Mouse (Mus musculus): ENCODE data around the gene Ngef. TPM values are rescaled to one million over a fixed set of nuclear protein-coding genes. Genes with fewer than 3 reads are reported as not detected.

The Ngef gene
- 1 to 10 TPM; 2.3 to 5.1 TPM for total RNA-seq (2021)
- long read RNA-seq, experiment 1, partial matches to known transcripts, result 0 of 4 reads
- long read RNA-seq, experiment 1, other reads (novel, unspliced or antisense), result 1 of 4 reads
- long read RNA-seq, experiment 2, partial matches to known transcripts, result 0 of 3 reads
- long read RNA-seq, experiment 2, other reads (novel, unspliced or antisense), result 1 of 3 reads

DNA sequence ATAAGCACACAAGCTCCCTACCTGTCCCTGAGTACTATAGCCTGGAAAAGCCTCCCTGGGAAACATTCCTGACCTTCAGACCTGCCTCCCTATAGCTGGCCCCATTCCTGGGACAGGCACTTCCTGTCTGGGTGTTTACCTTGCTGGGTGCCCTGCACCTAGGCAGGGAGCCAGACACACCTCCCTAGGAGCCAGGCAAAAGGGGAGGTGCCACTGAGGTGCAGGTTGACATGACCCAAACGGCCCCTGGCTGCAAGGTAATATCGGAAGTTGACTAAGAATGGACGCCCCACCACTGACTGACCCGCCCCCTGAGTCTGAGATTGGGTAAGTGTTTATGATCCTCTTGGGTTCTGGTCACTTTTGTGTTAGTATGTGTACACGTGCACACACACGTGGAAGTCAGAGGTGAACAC lies at the start of gene Ngef:
TSS of gene Ngef (minus strand) at position 71 of the 416 bp plus-strand sequence.
- peak; percentile 36 for DNase-seq

DNA sequence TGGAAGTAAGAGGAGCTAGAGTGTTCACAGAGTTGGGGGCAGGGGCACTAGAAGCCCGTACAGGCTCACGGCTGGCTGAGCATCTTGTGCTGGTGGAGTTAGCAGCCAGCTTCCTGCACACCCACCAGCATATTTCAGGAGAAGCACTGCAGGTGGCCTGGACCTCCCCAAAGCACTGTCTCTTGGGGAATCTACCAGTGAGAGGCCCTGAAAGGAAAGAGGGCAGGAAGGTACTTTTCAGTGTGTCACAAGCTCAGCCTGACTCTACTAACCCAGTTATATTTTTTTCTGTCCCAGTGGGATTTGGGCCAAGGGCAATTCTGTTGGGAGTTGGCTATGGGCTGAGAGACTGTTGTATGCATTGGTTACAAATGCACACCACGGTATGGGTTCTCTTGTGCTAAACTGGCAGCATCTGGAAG lies 48.2 kb upstream of the Ngef start:
- peak; percentile 45 for DNase-seq

DNA sequence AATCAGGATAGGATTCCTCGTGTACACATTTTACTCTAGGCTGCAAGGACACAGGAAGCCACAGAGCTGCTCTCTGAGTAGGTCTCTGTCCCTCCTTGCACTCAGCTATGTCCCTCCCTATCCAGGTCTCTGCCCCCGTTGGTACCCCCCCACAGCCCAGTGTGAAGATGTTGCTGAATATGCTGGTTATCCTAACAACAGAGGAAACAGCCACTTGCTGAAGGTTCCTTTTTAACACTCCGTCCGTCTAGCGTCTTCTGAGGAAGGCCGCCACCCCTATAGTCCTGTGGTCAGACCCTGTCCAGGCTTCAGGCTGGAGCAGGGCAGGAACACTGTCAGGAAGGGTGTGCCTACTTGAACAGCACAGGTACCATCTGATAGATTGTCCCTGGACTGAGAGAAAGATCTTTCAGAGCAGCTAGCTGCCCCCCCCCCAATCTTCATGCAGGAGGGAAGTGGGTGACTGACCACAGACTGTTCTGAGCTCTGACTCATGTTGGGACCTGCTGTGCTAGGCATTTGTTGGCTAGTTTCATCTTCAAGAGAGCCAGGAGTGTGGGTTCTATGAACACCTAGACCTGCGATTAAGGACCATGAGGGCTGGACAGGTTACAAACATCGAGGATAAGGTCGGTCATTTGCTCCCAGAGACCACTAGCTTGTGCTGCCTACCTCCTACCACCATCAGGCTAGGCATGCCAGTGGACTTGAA lies 47.6 kb upstream of the Ngef start:
- DNase-seq, result no peak

- DNase-seq, result no peak
Observed at GRCm38 (mm10) chr1:87620693-87621092, 47.0 kb upstream of the Ngef start.

- peak; percentile 26 for DNase-seq
Observed at GRCm38 (mm10) chr1:87620211-87620668, 46.6 kb upstream of the Ngef start, which contains the start of gene Inpp5d. TSS of gene Inpp5d (plus strand) at chr1:87620312.

- DNase-seq, result no peak
Observed at GRCm38 (mm10) chr1:87614576-87615295, 41.1 kb upstream of the Ngef start.

DNA sequence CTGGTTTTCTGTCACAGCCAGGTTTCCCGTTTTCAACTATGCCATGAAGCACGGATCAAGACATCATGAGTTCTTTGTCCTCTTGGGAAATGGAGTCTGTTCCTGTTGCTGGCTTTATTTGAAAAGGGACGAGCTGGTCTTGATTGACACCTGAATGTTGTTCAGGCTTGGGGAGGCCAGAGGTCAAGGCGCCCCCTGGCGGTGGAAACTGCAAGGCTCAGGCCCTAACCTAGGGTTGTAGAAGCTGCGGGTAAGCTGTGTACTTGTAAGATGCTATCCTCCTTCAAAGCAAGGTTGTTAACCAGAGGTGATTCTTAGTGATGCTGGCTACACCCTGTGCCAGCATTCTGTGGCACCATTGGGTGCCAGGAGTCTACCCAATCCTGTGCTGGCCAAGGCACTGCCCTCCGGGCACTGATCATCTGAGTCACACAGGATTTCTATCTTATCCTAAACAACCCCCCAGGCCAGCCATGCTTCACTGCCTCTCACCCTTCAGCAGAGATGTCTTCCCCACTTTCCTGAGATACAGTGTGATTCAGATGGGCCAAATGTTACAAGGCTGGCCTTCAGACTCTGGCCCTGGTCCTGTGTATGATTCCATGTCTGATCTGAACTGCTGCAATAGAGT lies 34.9 kb upstream of the Ngef start:
- DNase-seq, result peak; percentile 79

- peak; percentile 23 for DNase-seq
Observed at GRCm38 (mm10) chr1:87607385-87608091, 33.9 kb upstream of the Ngef start.

DNA sequence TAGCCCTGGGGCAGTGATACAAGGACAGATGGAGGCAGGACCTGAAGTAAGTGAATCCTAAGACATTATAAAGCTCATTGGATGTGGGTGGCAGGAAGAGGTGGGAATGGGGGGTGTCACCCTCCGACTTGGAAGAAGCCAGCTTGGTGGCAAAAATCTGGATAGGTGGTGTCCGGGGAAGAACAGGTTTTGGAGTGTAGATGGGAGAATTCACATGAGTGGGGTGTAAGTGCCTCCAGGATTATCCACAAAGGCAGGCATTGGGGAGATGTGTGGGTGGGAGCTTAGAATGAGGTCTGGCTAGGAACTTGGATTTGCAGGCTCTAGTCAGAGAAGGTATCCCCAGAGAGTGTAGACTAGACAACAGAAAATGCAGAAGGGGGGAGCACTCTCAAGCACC lies 31.6 kb upstream of the Ngef start:
- DNase-seq, result no peak

GRCm38 (mm10) chr1:87603389-87603788 lies 29.7 kb upstream of the Ngef start:
- DNase-seq, result no peak

DNA sequence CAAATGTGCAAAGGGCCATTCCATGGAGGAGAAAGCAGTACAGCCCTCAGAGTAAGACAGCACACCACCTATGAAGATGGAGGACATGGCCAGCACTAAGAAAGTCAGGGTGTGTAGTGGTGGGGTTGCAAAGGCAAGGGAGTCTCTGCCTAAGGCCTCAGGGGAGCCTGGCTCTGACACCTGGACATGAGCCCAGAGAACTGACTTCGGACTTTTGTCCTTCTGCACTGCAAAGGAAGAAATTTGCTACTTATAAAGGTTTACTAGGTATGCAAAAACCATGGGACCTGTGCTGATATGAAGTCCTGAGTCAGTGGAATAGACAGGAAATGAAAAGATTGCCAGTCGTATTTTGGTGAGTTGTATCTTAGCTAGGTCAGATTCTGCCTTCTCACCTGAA lies 28.1 kb upstream of the Ngef start:
- no peak for DNase-seq

DNA sequence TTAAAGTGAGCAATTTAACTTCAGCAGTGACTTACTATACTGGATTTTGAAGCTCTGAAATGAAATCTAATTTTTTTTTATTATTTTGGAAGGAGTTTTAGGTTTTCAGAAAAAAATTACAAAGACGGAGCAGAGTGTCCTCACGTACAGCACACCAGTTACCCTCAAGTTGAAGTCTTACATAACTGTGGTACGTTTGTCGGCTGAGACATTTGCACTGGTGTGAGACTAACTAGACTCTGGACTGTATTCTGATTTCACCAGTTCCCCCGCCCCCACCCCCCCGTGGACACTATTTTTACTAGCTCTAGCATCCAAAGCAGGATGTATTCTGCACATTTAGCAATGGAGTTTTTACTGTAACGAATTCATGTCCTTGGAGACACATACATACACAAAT lies 26.9 kb upstream of the Ngef start:
- DNase-seq, result no peak

- no peak for DNase-seq
Observed at GRCm38 (mm10) chr1:87594671-87595070, 21.0 kb upstream of the Ngef start.

GRCm38 (mm10) chr1:87594261-87594660 lies 20.6 kb upstream of the Ngef start:
- no peak for DNase-seq

GRCm38 (mm10) chr1:87589980-87590379 lies 16.3 kb upstream of the Ngef start:
- no peak for DNase-seq

DNA sequence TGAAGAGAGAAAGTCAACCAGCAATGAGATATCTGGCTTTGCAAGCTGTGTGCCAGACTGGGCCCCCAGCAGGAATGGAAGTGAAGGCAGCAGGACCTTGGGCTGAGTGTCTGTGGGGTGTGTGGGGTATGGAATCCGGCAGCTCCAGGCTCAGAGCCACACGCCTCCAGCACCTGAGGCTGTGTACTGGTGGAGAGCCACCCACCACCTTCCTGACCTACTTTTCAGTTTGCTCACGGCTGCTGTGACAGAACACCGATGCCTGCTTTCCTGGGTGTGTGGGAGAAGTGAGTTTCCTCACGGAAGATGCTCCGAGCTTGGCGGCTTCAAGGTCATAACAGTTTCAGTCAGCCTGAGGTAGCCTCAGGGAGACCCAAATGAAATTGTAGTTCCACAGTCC lies 15.5 kb upstream of the Ngef start:
- DNase-seq, result no peak

DNA sequence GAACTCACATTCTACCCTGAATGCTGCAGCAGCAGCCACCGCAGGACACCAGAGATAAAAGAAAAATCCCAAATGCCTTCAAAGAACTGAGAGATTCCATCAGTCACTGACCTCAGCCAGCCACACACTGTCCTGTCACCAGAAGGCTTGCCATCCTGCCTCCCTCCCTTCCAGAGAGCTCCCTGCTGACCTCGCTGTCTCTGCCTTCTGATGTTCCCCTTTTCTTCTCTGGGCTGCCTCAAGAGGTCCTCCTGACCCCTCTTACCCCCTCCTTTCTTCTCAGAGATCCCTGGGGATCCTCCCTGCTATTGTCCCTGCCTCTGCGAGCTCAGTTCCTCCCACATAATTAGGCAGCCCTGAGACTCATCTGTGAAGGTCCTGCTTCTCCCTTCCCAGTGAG lies 7.2 kb upstream of the Ngef start:
- no peak for DNase-seq

GRCm38 (mm10) chr1:87578965-87579364 lies 5.3 kb upstream of the Ngef start:
- no peak for DNase-seq

GRCm38 (mm10) chr1:87574785-87575184 lies 1.1 kb upstream of the Ngef start:
- peak; percentile 88 for DNase-seq

DNA sequence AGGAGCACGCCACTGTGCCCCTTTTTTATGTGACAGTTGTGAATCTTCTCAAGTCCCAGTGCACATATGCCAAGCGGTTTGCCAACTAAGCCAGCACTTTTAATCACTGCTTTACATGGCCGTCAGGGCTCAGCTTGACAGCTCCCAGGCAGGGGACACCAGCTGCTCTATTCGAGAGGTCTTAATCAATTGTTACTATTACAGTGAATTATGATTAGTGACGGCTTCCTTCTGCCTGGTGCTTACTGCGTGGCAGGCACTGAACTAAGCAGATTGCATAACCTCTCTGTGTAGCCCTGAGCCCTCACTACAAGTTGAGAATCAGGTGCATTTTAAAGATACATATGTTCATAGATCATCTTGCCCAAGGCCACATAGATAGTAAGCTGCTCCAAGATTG lies 683 bp upstream of the Ngef start:
- peak; percentile 23 for DNase-seq

DNA sequence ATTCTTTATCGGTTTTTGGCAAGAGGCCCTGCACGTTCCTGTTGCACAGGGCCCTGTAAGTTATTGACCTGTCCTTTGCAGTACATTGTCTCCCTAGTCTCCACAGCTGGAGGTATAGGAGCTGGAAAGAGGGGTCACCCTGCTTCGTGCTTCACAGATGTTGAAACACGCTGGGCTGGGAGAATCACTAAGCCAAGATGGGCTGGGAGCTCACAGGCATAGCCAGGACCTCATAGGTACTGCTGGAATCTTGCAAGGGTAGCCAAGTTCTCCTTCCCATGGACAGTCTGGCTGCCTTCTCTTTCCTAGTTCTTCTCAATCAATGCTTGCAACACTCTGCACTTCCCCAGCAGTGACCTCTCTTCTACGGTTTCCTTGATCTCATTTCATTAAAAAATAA lies 409 bp downstream of the Ngef start:
- DNase-seq, result no peak

DNA sequence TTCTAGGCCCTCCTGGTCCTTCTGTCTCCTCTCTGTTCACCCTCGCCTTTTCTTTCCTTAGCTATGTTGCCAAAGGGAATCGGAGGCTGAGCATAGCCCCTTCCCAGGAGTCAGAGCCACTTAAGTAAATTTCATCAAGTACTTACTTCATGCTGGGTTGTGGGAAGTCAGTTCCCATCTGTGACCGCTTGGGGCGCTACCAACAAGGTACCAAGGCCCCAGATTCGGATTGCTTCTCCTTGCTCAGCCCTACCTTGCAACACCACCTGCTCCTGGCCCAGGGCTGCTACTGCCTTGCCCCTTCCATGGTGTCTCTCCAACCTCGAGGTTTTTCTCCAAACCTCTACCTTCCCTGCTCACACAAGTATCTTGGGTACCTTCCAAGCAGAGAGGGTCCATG lies 5.3 kb downstream of the Ngef start:
- DNase-seq, result peak; percentile 19

Measured in adrenal gland, postnatal 10 days (tissue).